Mouse (Mus musculus): Measurements from ENCODE around the gene Spock2. TPM values are rescaled to one million over a fixed set of nuclear protein-coding genes. Genes with fewer than 3 reads are reported as not detected.
"Not testable (repeated sequence)": the region's sequence is repeated elsewhere in the genome, so short reads cannot be mapped to it uniquely, and the experiment has no call there.

The Spock2 gene
- polyA plus RNA-seq, 1 experiment from 2014 or later = 8.6 TPM

DNA sequence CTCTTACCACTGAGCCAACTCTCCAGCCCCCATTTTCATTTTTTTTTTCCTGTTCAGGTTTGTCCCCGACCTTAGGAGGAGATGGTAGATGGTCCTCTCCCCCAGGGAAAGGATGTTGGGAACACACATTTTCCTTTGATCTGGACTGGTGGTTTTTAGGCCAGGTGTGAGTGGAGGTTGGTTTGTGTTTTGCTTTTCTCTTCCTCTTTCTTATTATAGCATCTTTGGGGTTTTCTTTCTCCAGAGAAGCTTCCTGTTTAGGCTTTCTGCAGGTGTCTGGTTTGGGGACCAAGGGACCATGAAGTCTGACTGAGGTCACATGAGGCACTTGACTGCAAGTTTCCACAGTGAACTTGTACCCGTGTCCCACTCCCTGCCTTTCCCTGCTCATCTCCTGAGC is 62.3 kb downstream of the Spock2 start:
- Histone ChIP-seq H3K4me3 (ENCODE audit: low read length) (no peak overlapping the region), H3K27me3 (ENCODE audit: control insufficient read depth, insufficient read depth, low read length) (peaks cover 2% of the 10 kb centered on the region; the same call in 1 of the 2 replicates), H3K36me3 (ENCODE audit: control insufficient read depth, insufficient read depth) (no peaks in the 10 kb centered on the region), H3K9ac (ENCODE audit: low read length) (no peak overlapping the region), H3K4me2 (ENCODE audit: low read depth, low read length) (no peak overlapping the region), H3K9me3 (replicated peaks; ENCODE audit: control insufficient read depth, low read length) (no peaks in the 10 kb centered on the region; the same call in 1 of the 2 replicates), H3K27ac (ENCODE audit: low read length) (no peak overlapping the region), H3K4me1 (ENCODE audit: control insufficient read depth, insufficient read depth, low read length) (peaks cover 5% of the 10 kb centered on the region)
- 56% methylated on average over 2 of the region's 2 CpGs for WGBS
- ATAC-seq (replicated peaks; ENCODE audit: extremely low read depth, insufficient read depth, low FRiP score) = no peak

DNA sequence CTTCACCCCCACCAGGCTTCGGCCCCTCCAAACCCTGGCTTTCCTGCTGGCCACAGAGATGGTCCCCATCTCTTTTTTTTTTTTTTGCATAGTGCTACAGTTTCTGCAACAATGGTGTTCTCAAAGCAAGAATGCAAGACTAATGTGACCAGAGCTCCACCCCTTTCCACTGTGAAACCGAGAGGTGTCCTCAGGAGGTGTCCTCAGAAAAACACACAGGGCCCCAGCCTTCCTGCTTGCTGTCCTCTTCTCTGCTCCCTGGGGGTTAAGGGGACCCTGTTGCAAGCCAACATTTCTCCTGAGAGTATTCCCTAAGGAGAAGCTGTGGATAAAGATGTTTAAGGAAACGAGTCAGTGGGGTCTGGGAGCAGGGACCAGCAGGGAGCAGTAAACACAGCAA is 62.9 kb downstream of the Spock2 start:
- Histone ChIP-seq H3K27ac (ENCODE audit: low read length) (no peak overlapping the region), H3K4me2 (ENCODE audit: low read depth, low read length) (no peak overlapping the region)
- WGBS = 58% methylated on average over 3 of the region's 3 CpGs

DNA sequence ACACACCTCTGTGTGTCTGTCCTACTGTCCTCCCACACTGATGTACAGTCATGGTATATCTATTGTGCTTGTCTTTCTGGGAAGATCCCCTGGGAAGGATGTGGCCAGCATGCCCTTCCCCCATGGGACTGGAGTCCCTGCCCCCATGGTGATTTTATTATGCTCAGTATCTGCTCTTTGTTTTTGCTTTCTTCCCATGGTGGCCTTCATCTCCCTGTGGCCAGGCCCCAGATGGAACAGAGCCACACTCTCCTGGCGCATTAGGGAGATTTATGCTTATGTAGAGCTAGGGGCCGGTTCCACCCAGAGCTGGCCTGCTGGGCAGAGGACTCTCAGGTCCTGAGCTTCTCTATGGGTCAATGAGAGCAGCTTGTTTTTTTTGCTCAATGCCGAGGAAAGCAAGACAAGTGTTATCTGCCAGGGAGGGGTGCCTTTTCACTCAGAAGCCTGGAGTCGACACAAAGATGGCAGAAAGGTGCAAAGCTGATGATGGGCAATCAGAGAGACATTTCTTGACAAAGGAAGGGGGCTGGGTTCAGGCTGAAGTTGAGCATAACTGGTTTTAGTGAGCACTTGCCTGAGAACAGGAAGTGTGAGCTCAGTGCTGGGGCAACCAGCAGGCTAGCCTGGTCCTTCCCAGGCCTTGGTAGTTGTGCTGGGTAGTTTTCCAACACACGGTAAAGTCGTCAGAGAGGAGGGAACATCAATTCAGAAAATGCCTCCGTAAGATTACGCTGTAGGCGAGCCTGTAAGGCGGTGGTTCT is 64.5 kb downstream of the Spock2 start:
- no peak overlapping the region for H3K4me3 ChIP-seq (ENCODE audit: low read length)
- no peak for ATAC-seq (replicated peaks; ENCODE audit: extremely low read depth, insufficient read depth, low FRiP score)
- H3K27ac ChIP-seq (ENCODE audit: low read length) = no peak overlapping the region
- H3K9me3 ChIP-seq (replicated peaks; ENCODE audit: control insufficient read depth, low read length) = no peaks in the 10 kb centered on the region; the same call in 1 of the 2 replicates
- no peaks in the 10 kb centered on the region for H3K27me3 ChIP-seq (ENCODE audit: control insufficient read depth, insufficient read depth, low read length)
- no peaks in the 10 kb centered on the region for H3K36me3 ChIP-seq (ENCODE audit: control insufficient read depth, insufficient read depth)
- H3K4me2 ChIP-seq (ENCODE audit: low read depth, low read length) = no peak overlapping the region
- 71% methylated on average over 10 of the region's 10 CpGs for WGBS
- H3K4me1 ChIP-seq (ENCODE audit: control insufficient read depth, insufficient read depth, low read length) = peaks cover 5% of the 10 kb centered on the region
- H3K9ac ChIP-seq (ENCODE audit: low read length) = no peak overlapping the region

More for the DNA sequence above, 62.9 kb downstream of the Spock2 start:
- H3K4me3 ChIP-seq (ENCODE audit: low read length) = no peak overlapping the region
- peaks cover under 1% of the 10 kb centered on the region; the same call in 1 of the 2 replicates for H3K27me3 ChIP-seq (ENCODE audit: control insufficient read depth, insufficient read depth, low read length)
- H3K9me3 ChIP-seq (replicated peaks; ENCODE audit: control insufficient read depth, low read length) = no peaks in the 10 kb centered on the region; the same call in 1 of the 2 replicates
- no peak overlapping the region for H3K9ac ChIP-seq (ENCODE audit: low read length)
- H3K36me3 ChIP-seq (ENCODE audit: control insufficient read depth, insufficient read depth) = no peaks in the 10 kb centered on the region
- H3K4me1 ChIP-seq (ENCODE audit: control insufficient read depth, insufficient read depth, low read length) = peaks cover 5% of the 10 kb centered on the region
- no peak for ATAC-seq (replicated peaks; ENCODE audit: extremely low read depth, insufficient read depth, low FRiP score)

DNA sequence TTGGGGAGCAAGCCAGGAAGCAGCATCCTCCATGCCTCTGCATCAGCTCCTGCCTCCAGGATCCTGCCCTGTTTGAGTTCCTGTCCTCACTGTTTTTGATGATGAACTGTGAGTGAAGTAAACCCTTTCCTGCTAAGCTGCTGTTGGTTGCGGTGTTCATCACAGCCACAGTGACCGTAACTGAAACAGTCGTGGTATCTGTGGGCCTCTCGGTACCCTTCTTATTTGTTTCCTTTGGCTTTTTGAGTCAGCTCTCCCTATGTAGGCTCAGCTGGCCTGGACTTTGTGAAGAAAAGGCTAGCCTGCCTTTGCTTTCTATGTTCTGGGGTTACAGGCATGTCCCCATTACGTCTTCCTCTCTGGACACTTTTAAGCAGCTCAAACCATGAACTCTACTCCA is 65.3 kb downstream of the Spock2 start:
- WGBS = 90% methylated on average over 5 of the region's 5 CpGs
- H3K27ac ChIP-seq (ENCODE audit: low read length) = no peak overlapping the region

DNA sequence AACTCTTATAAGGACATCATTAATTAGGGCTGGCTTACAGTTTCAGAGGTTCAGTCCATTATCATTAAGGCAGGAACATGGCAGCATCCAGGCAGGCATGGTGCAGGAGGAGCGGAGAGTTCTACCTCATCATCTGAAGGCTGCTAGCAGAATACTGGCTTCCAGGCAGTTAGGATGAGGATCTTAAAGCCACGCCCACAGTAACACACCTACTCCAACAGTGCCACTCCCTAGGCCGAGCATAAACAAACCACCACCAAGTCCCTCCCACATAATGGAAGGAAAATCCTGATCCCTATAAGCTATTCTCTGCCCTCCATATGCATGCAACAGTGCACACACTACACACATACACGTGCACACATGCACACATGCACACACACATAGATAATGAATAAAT is 66.3 kb downstream of the Spock2 start:
- Histone ChIP-seq H3K4me1 (ENCODE audit: control insufficient read depth, insufficient read depth, low read length) (peaks cover 5% of the 10 kb centered on the region), H3K9me3 (replicated peaks; ENCODE audit: control insufficient read depth, low read length) (no peaks in the 10 kb centered on the region), H3K27me3 (ENCODE audit: control insufficient read depth, insufficient read depth, low read length) (no peaks in the 10 kb centered on the region), H3K9ac (ENCODE audit: low read length) (no peak overlapping the region), H3K4me2 (ENCODE audit: low read depth, low read length) (no peak overlapping the region), H3K27ac (ENCODE audit: low read length) (no peak overlapping the region), H3K36me3 (ENCODE audit: control insufficient read depth, insufficient read depth) (no peaks in the 10 kb centered on the region), H3K4me3 (ENCODE audit: low read length) (no peak overlapping the region)
- 87% methylated on average over 4 of the region's 4 CpGs for WGBS
- no peak for ATAC-seq (replicated peaks; ENCODE audit: extremely low read depth, insufficient read depth, low FRiP score)

More for the DNA sequence above, 65.3 kb downstream of the Spock2 start:
- no peak overlapping the region for H3K4me2 ChIP-seq (ENCODE audit: low read depth, low read length)
- ATAC-seq (replicated peaks; ENCODE audit: extremely low read depth, insufficient read depth, low FRiP score) = no peak
- H3K36me3 ChIP-seq (ENCODE audit: control insufficient read depth, insufficient read depth) = no peaks in the 10 kb centered on the region
- no peak overlapping the region for H3K9ac ChIP-seq (ENCODE audit: low read length)
- H3K9me3 ChIP-seq (replicated peaks; ENCODE audit: control insufficient read depth, low read length) = no peaks in the 10 kb centered on the region; the same call in 1 of the 2 replicates
- no peaks in the 10 kb centered on the region for H3K27me3 ChIP-seq (ENCODE audit: control insufficient read depth, insufficient read depth, low read length)
- peaks cover 5% of the 10 kb centered on the region for H3K4me1 ChIP-seq (ENCODE audit: control insufficient read depth, insufficient read depth, low read length)
- no peak overlapping the region for H3K4me3 ChIP-seq (ENCODE audit: low read length)

DNA sequence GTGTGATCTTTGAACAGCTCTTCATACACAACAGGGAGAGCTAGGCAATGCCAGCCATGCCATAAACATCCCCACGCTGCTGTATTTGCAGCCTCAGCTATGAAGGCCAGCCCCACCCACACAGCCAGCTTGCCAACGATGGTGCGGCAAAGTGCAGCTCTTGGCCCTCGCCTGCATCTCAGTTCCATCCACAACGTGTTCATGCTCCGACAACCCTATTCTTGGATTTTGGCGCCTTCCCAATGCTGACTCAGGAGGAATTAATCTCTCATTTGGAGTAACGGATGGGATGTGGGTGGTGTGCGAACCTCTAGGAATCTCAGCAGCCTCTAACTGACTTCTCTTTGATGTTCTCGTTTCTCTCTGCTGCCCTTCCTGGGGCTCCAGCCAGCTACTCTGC is 67.0 kb downstream of the Spock2 start:
- Histone ChIP-seq H3K4me3 (ENCODE audit: low read length) (no peak overlapping the region), H3K27ac (ENCODE audit: low read length) (no peak overlapping the region), H3K4me2 (ENCODE audit: low read depth, low read length) (no peak overlapping the region), H3K9me3 (replicated peaks; ENCODE audit: control insufficient read depth, low read length) (no peaks in the 10 kb centered on the region), H3K36me3 (ENCODE audit: control insufficient read depth, insufficient read depth) (no peaks in the 10 kb centered on the region), H3K27me3 (ENCODE audit: control insufficient read depth, insufficient read depth, low read length) (no peaks in the 10 kb centered on the region), H3K4me1 (ENCODE audit: control insufficient read depth, insufficient read depth, low read length) (peaks cover 5% of the 10 kb centered on the region), H3K9ac (ENCODE audit: low read length) (no peak overlapping the region)
- ATAC-seq (replicated peaks; ENCODE audit: extremely low read depth, insufficient read depth, low FRiP score) = peak; percentile 32; the same call in 1 of the 2 replicates
- 34% methylated on average over 10 of the region's 10 CpGs for WGBS

DNA sequence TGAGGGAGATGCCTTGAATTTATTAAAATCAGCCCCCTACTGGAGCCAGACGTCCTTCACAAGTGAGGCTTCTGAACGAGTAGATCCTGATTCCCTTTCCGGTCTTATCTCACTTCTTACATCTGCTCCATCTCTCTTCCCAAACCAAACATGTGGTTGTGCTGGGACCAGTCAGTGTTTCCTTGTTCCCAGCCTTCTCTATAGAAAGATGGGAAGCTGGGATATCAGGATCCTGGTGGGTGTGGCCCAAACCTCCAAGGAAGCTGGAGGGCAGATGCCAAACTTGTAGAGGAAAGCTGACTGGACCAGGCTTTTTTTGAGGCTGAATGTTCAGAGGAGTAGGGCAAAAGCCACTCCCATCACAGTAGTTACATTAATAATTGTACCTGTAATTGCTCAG is 68.5 kb downstream of the Spock2 start:
- H3K4me3 ChIP-seq (ENCODE audit: low read length) = no peak overlapping the region
- ATAC-seq (replicated peaks; ENCODE audit: extremely low read depth, insufficient read depth, low FRiP score) = no peak
- H3K4me2 ChIP-seq (ENCODE audit: low read depth, low read length) = no peak overlapping the region
- no peaks in the 10 kb centered on the region for H3K27me3 ChIP-seq (ENCODE audit: control insufficient read depth, insufficient read depth, low read length)
- 40% methylated on average over 3 of the region's 3 CpGs for WGBS
- H3K9ac ChIP-seq (ENCODE audit: low read length) = no peak overlapping the region
- no peak overlapping the region for H3K27ac ChIP-seq (ENCODE audit: low read length)
- no peaks in the 10 kb centered on the region for H3K36me3 ChIP-seq (ENCODE audit: control insufficient read depth, insufficient read depth)
- H3K9me3 ChIP-seq (replicated peaks; ENCODE audit: control insufficient read depth, low read length) = no peaks in the 10 kb centered on the region
- H3K4me1 ChIP-seq (ENCODE audit: control insufficient read depth, insufficient read depth, low read length) = peaks cover 5% of the 10 kb centered on the region

DNA sequence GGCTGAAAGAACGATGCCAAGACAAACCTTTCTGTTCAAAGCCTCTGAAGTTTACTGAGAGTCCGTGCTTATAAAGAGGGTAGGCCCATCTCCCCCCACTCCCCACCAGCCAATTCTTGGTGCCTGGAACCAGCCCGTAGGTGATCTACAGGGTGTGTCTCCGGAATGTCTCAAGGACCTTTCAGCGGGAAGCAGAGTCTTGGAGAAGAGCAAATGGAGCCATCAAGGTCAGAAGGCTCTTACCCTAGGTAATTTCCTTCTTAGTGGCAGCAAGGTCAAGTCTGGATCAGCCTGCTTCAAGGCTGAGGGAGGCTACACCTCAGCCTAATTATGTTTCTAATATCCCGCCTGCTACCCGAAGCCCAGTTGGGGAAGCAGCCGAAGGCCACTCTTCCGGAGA is 69.3 kb downstream of the Spock2 start:
- H3K4me3 ChIP-seq (ENCODE audit: low read length); H3K4me1 ChIP-seq (ENCODE audit: control insufficient read depth, insufficient read depth, low read length); H3K9me3 ChIP-seq (replicated peaks; ENCODE audit: control insufficient read depth, low read length); ATAC-seq (replicated peaks; ENCODE audit: extremely low read depth, insufficient read depth, low FRiP score); H3K27me3 ChIP-seq (ENCODE audit: control insufficient read depth, insufficient read depth, low read length); H3K27ac ChIP-seq (ENCODE audit: low read length); H3K4me2 ChIP-seq (ENCODE audit: low read depth, low read length); H3K36me3 ChIP-seq (ENCODE audit: control insufficient read depth, insufficient read depth); H3K9ac ChIP-seq (ENCODE audit: low read length): not testable (repeated sequence)
- WGBS = 90% methylated on average over 9 of the region's 9 CpGs
